Mouse (Mus musculus) CD8-positive naive resting alpha-beta T cell, adult 2 months (primary cell): ENCODE measurements at regions not wholly inside any gene's neighbourhood (a gene's known extent, or its start where the extent isn't known, plus 50 kb on each side); places are given as distances from the start of the nearest gene placed in this dataset.
A peak's percentile ranks its signal among the peaks of the same experiment; 100 is the strongest.

Source experiments
- DNase-seq, 2 experiments: peaks; one replicate each; pipeline ENCODE4 v3.0.0; 2022; ENCODE audit warnings: low read depth in 2 of 2, low spot score in 2 of 2

GRCm38 (mm10) chr7:90058636-90059035 lies 71.4 kb upstream of the Picalm start:
- no peak for DNase-seq

- no peak for DNase-seq
Measured at GRCm38 (mm10) chr7:90059249-90059628, 70.8 kb upstream of the Picalm start.

GRCm38 (mm10) chr7:90059629-90060301 lies 70.2 kb upstream of the Picalm start:
- DNase-seq, result peak; percentile 14 to 15

- DNase-seq, result no peak
Measured at GRCm38 (mm10) chr7:90060343-90061175, 69.5 kb upstream of the Picalm start.

- DNase-seq, result no peak
Measured at GRCm38 (mm10) chr7:90061701-90062100, 68.3 kb upstream of the Picalm start.

- no peak for DNase-seq
Measured at GRCm38 (mm10) chr7:90062874-90063273, 67.1 kb upstream of the Picalm start.

GRCm38 (mm10) chr7:90064198-90064597 lies 65.8 kb upstream of the Picalm start:
- no peak for DNase-seq

GRCm38 (mm10) chr7:90065269-90065955 lies 64.6 kb upstream of the Picalm start:
- DNase-seq, result no peak

GRCm38 (mm10) chr7:90066275-90066674 lies 63.7 kb upstream of the Picalm start:
- DNase-seq, result no peak

GRCm38 (mm10) chr7:90067961-90068665 lies 61.9 kb upstream of the Picalm start:
- DNase-seq, result no peak

GRCm38 (mm10) chr7:90070267-90070666 lies 59.7 kb upstream of the Picalm start:
- no peak for DNase-seq

GRCm38 (mm10) chr7:90073865-90074264 lies 56.1 kb upstream of the Picalm start:
- no peak for DNase-seq

- DNase-seq, result no peak
Measured at GRCm38 (mm10) chr7:90074592-90074991, 55.4 kb upstream of the Picalm start.

- DNase-seq, result no peak
Measured at GRCm38 (mm10) chr7:90077565-90077964, 52.4 kb upstream of the Picalm start.

GRCm38 (mm10) chr7:90080083-90080772 lies 49.8 kb upstream of the Picalm start:
- DNase-seq, result no peak
